Mouse (Mus musculus) megakaryocyte-erythroid progenitor cell, adult 5 weeks (primary cell): Measurements from ENCODE around the gene Cfp. TPM values are rescaled to one million over a fixed set of nuclear protein-coding genes. Genes with fewer than 3 reads are reported as not detected.

Experiments
- polyA plus RNA-seq: library from polyadenylated mRNA; stranded (reverse); fragments of >175 nt; gene quantifications from 2 replicates; pipeline ENCODE4 v1.2.3, GENCODE M21; 2012

Gene Cfp
- 84.9 and 162 TPM in 2 replicates for polyA plus RNA-seq

GRCm38 (mm10) chrX:20931364-20931763 is at the start of gene Cfp:
Cfp (minus strand) TSS chrX:20931555.

GRCm38 (mm10) chrX:20961477-20962378 is 30.4 kb upstream of the Cfp start, which contains the start of gene Uxt:
Uxt (minus strand) TSS chrX:20962017.

GRCm38 (mm10) chrX:20950191-20950880 is 19.0 kb upstream of the Cfp start, which contains the start of gene Elk1:
Elk1 (minus strand) TSS chrX:20950608.

GRCm38 (mm10) chrX:20920844-20921364 is 10.5 kb downstream of the Cfp start, which contains the start of gene Syn1:
Syn1 (minus strand) TSS chrX:20921004.

Other genes starting within 250 kb of the Cfp start
- 54.5 and 62.9 TPM in 2 replicates for gene Cdk16, start 243.6 kb downstream of the Cfp start, polyA plus RNA-seq
- gene Usp11, start 227.6 kb downstream of the Cfp start, polyA plus RNA-seq, result 12.1 and 18.9 TPM in 2 replicates
- 38.8 and 52.9 TPM in 2 replicates for gene Araf, start 133.7 kb downstream of the Cfp start, polyA plus RNA-seq
- gene Timp1, start 61.4 kb downstream of the Cfp start, polyA plus RNA-seq, result not detected in 2 replicates
- 0.08 and 0.18 TPM in 2 replicates for gene Syn1, start 10.6 kb downstream of the Cfp start, polyA plus RNA-seq
- gene Elk1, start 19.1 kb upstream of the Cfp start, polyA plus RNA-seq, result 9.9 and 10.3 TPM in 2 replicates
- gene Uxt, start 30.5 kb upstream of the Cfp start, polyA plus RNA-seq, result 20.3 and 25.8 TPM in 2 replicates
- 0.28 and 0.56 TPM in 2 replicates for gene Zfp182, start 130.8 kb upstream of the Cfp start, polyA plus RNA-seq
- gene Spaca5, start 136.9 kb upstream of the Cfp start, polyA plus RNA-seq, result not detected in 2 replicates
- gene Zfp300, start 158.0 kb upstream of the Cfp start, polyA plus RNA-seq, result 0.01 TPM in 1 of 2 replicates, not detected in the other
- not detected in 2 replicates for gene Ssxa1, start 184.3 kb upstream of the Cfp start, polyA plus RNA-seq
- gene Gm21876, start 244.1 kb upstream of the Cfp start, polyA plus RNA-seq, result not detected in 2 replicates